Mouse (Mus musculus) bone marrow macrophage, adult 2 months (primary cell): ENCODE results near the gene Foxl1. TPM values are rescaled to one million over a fixed set of nuclear protein-coding genes. Genes with fewer than 3 reads are reported as not detected.

Experiments used
- H3K27ac ChIP-seq: 2 replicates; pipeline ENCODE4 v1.5.1; 2012; ENCODE audit warnings: low read depth, low read length; ENCODE audit not compliant: insufficient read depth
- H3K4me1 ChIP-seq: 2 replicates; pipeline ENCODE4 v1.6.1; 2012; ENCODE audit warnings: low read length; ENCODE audit not compliant: control insufficient read depth, insufficient read depth
- H3K4me3 ChIP-seq: 2 replicates; pipeline ENCODE4 v1.5.1; 2012; ENCODE audit warnings: mild to moderate bottlenecking, low read length, moderate library complexity; ENCODE audit not compliant: insufficient read depth
- CTCF ChIP-seq: IDR thresholded peaks from 2 replicates; pipeline ENCODE4 v1.5.1; 2012; ENCODE audit warnings: low read depth, mild to moderate bottlenecking, low read length, moderate library complexity
- POLR2A ChIP-seq: IDR thresholded peaks from 2 replicates; pipeline ENCODE4 v1.6.1; 2012; ENCODE audit warnings: mild to moderate bottlenecking, low read depth, low read length, borderline replicate concordance
- polyA plus RNA-seq: library from polyadenylated mRNA; stranded (reverse); fragments of >200 nt; gene quantifications from 2 replicates; pipeline ENCODE4 v1.2.4, GENCODE M21; 2012; ENCODE audit not compliant: missing spikeins, insufficient read depth, insufficient read length

Foxl1 gene
- polyA plus RNA-seq, 1 experiment, result not detected

DNA sequence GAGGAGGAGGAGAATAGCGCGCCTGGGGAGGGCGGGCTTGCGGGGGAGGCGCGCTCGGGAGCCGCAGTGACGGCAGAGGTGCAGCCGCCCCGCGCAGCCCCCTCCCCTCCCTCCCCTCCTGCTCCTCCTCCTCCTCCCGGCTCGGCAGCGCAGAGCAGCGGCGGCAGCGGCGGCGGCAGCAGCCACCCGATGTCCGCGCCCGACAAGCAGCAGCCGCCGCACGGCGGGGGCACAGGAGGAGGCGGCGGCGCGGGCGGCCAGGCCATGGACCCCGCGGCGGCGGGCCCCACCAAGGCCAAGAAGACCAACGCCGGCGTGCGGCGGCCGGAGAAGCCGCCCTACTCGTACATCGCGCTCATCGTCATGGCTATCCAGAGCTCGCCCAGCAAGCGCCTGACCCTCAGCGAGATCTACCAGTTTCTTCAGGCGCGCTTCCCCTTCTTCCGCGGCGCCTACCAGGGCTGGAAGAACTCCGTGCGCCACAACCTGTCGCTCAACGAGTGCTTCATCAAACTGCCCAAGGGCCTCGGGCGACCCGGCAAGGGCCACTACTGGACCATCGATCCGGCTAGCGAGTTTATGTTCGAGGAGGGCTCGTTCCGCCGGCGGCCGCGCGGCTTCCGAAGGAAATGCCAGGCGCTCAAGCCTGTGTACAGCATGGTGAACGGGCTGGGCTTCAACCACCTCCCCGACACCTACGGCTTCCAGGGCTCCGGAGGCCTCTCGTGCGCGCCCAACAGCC lies 43.4 kb upstream of the Foxl1 start, which contains the start of gene Foxf1:
Foxf1 (plus strand) TSS at position 177 of the 742 bp plus-strand sequence.
- Histone ChIP-seq H3K4me3 (peak within 1 kb of the TSS; percentile 66), H3K4me1 (no peaks in the 10 kb centered on the region), H3K27ac (no peak within 1 kb of the TSS)
- TF ChIP-seq CTCF, result no peak

DNA sequence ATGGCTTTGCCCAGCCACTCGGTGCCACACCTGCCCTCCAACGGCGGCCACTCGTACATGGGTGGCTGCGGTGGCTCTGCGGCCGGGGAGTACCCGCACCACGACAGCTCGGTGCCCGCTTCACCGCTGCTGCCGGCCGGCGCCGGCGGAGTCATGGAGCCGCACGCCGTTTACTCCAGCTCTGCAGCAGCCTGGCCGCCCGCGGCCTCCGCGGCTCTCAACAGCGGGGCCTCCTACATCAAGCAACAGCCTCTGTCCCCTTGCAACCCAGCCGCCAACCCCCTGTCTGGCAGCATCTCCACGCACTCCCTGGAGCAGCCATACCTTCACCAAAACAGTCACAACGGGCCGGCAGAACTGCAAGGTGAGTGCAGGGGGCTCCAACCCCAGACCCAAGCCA lies 42.7 kb upstream of the Foxl1 start:
- Histone ChIP-seq H3K27ac (no peak overlapping the region), H3K4me1 (no peaks in the 10 kb centered on the region), H3K4me3 (no peak overlapping the region)
- no peak for TF ChIP-seq CTCF
- TF ChIP-seq POLR2A, result no peak

DNA sequence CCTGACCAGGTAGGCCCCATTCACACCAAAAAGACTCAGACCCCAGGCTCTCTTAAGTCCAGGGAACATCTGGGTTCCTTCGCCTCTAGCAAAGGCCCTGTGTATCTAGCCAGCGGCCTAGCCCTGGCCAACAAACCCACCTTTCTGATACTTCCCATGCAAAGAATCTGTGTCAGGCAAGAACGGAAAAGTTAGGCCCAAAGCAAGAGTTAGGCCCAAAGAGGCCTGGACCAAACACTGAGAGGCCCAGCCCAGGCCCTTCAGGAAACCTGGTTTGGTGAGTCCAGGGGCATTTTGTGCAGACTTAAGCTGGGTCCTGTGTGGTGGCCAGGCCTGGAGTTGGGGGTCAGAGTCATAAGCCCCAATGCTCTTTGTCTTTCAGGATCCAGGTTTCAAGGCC lies 42.2 kb upstream of the Foxl1 start:
- Histone ChIP-seq H3K27ac (no peak overlapping the region), H3K4me1 (no peaks in the 10 kb centered on the region), H3K4me3 (no peak overlapping the region)
- TF ChIP-seq CTCF, result no peak

DNA sequence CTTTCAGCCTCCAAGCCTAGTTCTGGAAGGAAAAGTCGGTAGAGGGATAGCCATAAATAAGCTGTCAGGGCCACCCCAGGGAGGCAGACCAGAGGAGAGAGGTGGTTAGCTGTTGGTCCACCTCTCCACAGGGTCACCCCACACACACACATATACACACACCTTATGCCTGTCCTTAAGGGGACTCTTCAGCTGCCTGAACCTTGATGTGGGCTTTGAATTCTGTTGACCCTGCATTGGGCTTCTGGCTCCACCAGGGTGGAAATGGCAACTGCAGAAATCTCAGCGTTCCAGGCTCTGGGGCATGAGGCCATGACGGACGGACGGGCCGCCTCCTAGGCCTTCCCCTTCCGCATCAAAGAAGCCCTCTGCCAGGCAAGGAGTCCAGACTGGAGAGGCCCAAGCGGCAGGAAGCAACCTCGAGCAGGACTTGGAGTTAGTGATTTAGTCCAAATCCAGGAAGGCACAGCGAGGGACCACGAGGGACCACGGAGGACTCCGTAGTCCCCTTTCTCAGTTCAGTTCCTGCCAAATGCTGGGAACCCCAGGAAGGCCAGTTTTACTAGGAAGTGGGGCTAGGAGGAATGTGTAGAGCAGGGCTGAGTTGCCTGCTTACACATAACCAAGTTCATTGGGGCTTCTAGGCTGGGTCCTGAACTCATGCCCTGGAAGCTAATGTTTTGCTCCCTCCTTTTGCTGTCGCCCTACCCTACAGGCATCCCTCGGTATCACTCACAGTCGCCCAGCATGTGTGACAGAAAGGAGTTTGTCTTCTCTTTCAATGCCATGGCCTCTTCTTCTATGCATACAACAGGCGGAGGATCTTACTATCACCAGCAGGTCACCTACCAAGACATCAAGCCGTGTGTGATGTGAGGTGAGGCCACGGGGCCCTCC lies 41.5 kb upstream of the Foxl1 start:
- no peak for TF ChIP-seq CTCF
- TF ChIP-seq POLR2A, result no peak
- no peak overlapping the region for H3K4me3 ChIP-seq
- H3K27ac ChIP-seq, result no peak overlapping the region
- H3K4me1 ChIP-seq, result no peaks in the 10 kb centered on the region

DNA sequence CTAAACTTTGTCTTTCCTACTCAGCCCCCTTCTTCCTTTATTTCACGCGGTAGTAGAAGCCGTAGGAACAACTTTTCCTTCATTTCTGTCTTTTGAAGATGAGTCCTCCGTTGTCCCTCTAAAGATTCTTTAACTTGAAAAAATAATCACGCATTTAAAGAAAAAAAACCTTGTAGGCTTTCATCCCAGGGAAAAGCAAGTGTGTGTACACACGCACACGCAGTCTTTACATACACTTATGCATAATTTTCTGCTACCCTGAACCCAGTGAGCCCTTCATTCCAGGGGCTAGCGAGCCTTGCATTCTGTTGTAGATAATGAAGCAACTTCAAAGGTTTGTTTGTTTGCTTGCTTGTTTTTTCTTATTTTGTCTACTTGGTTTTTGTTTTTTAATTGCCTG lies 39.5 kb upstream of the Foxl1 start:
- no peak overlapping the region for H3K4me3 ChIP-seq
- TF ChIP-seq POLR2A (no peak), CTCF (no peak)
- H3K4me1 ChIP-seq, result no peaks in the 10 kb centered on the region
- H3K27ac ChIP-seq, result no peak overlapping the region

DNA sequence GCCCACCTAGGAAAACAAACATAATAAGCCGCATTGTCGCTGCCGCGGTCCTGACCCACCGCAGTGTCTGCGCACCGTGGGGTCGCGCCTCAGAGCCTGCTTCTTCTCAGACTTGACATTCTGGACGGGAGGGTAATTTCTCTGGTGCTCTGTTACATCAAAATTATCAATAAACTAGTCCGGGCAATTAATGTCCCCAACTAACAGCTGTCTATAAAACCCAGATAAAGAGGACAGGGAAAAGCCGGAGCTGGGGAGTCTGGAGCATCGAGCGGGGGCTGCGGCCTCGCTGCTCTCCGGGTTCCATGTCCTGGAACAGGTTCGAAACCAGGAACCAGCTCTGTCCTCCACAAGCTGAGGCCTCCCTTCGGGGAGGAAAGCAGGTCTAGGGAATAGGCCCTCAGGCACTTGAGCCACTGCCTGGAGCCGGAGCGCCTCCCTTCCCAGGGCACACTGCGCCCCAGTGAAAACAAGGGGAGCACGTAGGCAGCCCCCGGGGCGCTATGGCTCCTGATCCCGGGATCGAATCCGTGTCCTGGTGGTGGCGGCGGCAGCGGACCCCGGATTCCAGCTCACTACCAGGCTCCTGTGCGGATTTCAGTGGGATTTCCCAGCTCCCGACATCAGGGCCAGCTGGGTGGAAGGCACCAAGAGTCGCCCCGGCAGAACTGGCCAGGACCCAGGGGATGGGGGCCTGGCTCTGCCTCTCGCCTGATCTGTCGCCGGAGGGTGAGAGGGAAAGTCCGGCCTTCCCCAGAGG lies 38.7 kb upstream of the Foxl1 start:
- no peak overlapping the region for H3K4me3 ChIP-seq
- TF ChIP-seq CTCF (no peak), POLR2A (no peak)
- H3K27ac ChIP-seq, result no peak overlapping the region
- H3K4me1 ChIP-seq, result no peaks in the 10 kb centered on the region

DNA sequence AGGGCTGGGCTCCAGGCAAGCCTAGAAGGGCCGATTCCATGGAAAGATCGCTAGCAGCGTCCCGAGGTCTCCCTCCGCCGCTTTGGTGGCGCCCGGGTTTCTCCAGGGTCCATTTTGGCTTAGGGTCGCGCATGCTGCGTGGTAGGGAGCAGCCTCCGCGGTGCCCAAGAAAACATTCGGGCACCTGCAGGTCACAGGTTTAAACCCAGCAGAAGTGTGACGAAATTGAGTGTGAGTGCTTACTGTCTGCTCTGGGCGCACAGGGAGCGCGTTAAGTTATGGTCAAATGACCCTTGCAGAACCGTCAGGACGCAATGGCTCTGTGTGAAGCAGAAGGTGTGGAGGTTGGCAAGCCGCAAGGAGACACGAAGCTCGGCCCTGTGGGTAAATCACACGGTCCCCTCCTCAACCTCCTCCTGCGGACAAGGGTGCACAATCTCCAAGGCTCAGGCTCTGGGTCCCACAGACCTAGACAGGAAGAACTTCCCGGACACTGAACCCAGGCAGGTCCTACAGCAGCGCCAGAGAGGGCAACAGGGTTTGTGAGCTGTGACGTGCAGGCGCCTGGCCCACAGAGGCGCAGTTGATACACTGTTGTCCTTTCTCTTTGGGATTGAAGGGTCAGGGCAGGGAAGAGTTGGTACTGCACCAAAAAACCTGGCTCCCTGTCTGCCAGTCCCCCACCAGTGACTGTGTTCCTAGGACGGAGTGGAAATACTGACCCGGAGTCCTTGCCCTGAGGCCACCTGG lies 37.9 kb upstream of the Foxl1 start:
- Histone ChIP-seq H3K4me1 (no peaks in the 10 kb centered on the region), H3K27ac (no peak overlapping the region), H3K4me3 (no peak overlapping the region)
- TF ChIP-seq CTCF (no peak), POLR2A (no peak)

DNA sequence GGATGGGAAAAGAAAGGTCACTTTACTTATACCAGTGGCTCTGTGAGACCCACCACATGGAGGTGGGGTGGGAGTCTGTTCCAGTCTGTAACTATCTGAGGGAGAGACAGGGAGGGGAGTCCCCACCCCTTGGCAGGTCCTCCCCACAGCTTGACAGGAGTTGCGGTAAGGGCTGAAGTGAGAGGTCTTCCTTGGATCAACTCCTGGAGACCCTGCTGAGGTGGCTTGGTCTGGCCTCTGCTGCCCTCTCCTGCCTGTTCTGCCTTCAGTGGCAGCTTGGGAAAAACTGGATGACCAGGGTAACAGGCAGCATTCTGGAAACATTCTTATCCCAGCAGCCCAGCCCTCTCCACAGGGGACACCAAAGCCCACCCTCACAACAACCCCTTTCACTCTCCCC lies 37.0 kb upstream of the Foxl1 start:
- no peak for TF ChIP-seq POLR2A
- no peak for TF ChIP-seq CTCF
- Histone ChIP-seq H3K27ac (no peak overlapping the region), H3K4me3 (no peak overlapping the region), H3K4me1 (no peaks in the 10 kb centered on the region)

DNA sequence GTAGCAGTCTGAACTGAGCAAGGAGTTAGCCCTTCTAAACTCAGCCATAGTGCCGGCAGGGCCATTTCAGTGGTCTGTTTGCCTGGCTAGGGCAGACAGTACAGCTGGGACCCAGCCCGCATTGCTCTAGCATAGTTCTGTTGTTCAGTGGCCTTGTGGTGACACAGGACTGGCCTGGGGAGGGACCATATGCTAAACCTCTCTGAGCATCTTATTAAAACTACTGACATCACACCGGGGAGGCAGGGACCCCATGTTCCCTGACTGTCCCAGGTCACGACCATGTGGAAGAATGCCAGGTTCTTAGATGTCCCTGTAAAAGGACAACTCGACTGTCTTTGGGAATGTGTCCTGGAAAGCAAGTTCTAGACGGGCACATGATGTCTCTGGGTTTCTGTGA lies 35.6 kb upstream of the Foxl1 start:
- no peak overlapping the region for H3K27ac ChIP-seq
- H3K4me3 ChIP-seq, result no peak overlapping the region
- no peaks in the 10 kb centered on the region for H3K4me1 ChIP-seq
- TF ChIP-seq CTCF, result no peak
- TF ChIP-seq POLR2A, result no peak

DNA sequence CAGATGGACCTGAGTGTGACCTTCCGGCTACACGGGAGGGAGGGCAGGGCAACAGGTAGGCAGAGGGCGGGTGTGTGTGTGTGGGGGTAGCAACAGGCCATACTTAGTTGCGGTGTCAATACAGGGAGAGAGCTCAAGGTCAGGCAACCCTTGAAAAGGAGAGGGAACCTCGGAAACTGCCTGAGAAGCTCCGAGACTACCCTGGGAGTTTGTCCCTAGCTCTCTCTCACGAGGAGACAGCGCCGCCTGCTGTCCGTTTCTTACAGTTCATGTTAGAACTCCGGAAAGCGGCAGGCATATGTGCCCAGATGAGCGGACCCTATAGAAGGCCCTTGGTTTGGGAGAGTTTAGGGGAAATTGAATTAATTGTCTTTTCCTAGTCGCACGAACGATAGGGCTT lies 35.1 kb upstream of the Foxl1 start:
- TF ChIP-seq CTCF (peak; percentile 82), POLR2A (no peak)
- H3K27ac ChIP-seq, result no peak overlapping the region
- H3K4me3 ChIP-seq, result no peak overlapping the region
- H3K4me1 ChIP-seq, result no peaks in the 10 kb centered on the region
